Mouse (Mus musculus) liver, embryonic 15.5 days (tissue): ENCODE results near the gene Pts. TPM values are rescaled to one million over a fixed set of nuclear protein-coding genes. Genes with fewer than 3 reads are reported as not detected.

Experiments
- ATAC-seq: fragments of 200-750 bp; cut with Nextera tagmentation; 2 replicates; pipeline ENCODE4 v1.8.0; 2017; ENCODE audit warnings: moderate number of reproducible peaks, mild to moderate bottlenecking, moderate library complexity; ENCODE audit not compliant: insufficient read depth
- H3K27ac ChIP-seq: fragments of 300-500 bp; sonication (generic); replicated peaks from 2 replicates; pipeline ENCODE4 v1.5.1; 2015; ENCODE audit warnings: mild to moderate bottlenecking, inconsistent platforms
- H3K27me3 ChIP-seq: fragments of 300-500 bp; sonication (generic); 2 replicates; pipeline ENCODE4 v1.6.1; 2015; ENCODE audit warnings: mild to moderate bottlenecking, inconsistent platforms
- H3K36me3 ChIP-seq: fragments of 300-500 bp; sonication (generic); replicated peaks from 2 replicates; pipeline ENCODE4 v1.6.1; 2015; ENCODE audit warnings: moderate library complexity, mild to moderate bottlenecking, inconsistent platforms
- H3K4me1 ChIP-seq: fragments of 300-500 bp; sonication (generic); replicated peaks from 2 replicates; pipeline ENCODE4 v1.6.1; 2015; ENCODE audit warnings: inconsistent platforms
- H3K4me2 ChIP-seq: fragments of 300-500 bp; sonication (generic); 2 replicates; pipeline ENCODE4 v1.6.1; 2015; ENCODE audit warnings: moderate library complexity, mild to moderate bottlenecking, inconsistent platforms
- H3K4me3 ChIP-seq: fragments of 300-500 bp; sonication (generic); replicated peaks from 2 replicates; pipeline ENCODE4 v1.5.1; 2015; ENCODE audit warnings: mild to moderate bottlenecking, inconsistent platforms
- H3K9ac ChIP-seq: fragments of 300-500 bp; sonication (generic); 2 replicates; pipeline ENCODE4 v1.6.1; 2015; ENCODE audit warnings: moderate library complexity, mild to moderate bottlenecking, inconsistent platforms
- H3K9me3 ChIP-seq: fragments of 300-500 bp; sonication (generic); replicated peaks from 2 replicates; pipeline ENCODE4 v1.6.1; 2016; ENCODE audit warnings: inconsistent platforms
- WGBS: fragments of 180-500 bp; shearing (Covaris S2); methylation state at CpG from one replicate; pipeline ENCODE4 v1.1.7; 2015; ENCODE audit warnings: mixed read lengths; ENCODE audit not compliant: insufficient replicate concordance; 5-methylcytosine and 5-hydroxymethylcytosine counted together
- polyA plus RNA-seq: library from polyadenylated mRNA; unstranded; fragments of >200 nt; fragmentation: Nextera tagmentation; extraction: Ambion mirVana; gene quantifications from 2 replicates; pipeline ENCODE4 v1.2.1, GENCODE M21; 2015

Pts gene
- polyA plus RNA-seq, 1 experiment from 2014 or later: 36.1 TPM

DNA sequence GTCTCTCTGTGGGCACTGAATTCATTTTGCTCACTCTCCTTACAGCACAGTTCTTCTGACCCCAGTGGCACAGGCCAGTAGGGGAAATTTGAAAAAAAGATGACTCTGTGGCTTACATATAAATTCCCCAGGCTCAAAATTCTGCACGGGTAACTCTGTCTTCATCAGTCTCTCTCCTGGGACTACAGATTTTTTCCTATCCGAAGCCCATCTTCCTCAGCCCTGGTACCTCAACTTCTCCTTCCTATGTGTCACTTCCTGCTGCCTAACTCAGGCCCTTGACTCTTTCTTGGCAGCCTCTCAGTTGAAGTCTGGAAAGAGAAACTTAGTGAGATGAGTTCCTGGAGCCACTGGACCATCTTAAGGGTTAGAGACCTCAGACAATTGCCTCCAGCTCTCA lies 25.0 kb upstream of the Pts start:
- 29% methylated on average over 2 of the region's 2 CpGs for WGBS
- no peaks in the 10 kb centered on the region for H3K4me1 ChIP-seq
- no peaks in the 10 kb centered on the region for H3K9me3 ChIP-seq
- no peak overlapping the region for H3K27ac ChIP-seq
- no peak overlapping the region for H3K4me3 ChIP-seq
- H3K27me3 ChIP-seq: no peaks in the 10 kb centered on the region
- no peaks in the 10 kb centered on the region for H3K36me3 ChIP-seq
- no peak overlapping the region for H3K4me2 ChIP-seq
- no peak for ATAC-seq
- H3K9ac ChIP-seq: no peak overlapping the region

DNA sequence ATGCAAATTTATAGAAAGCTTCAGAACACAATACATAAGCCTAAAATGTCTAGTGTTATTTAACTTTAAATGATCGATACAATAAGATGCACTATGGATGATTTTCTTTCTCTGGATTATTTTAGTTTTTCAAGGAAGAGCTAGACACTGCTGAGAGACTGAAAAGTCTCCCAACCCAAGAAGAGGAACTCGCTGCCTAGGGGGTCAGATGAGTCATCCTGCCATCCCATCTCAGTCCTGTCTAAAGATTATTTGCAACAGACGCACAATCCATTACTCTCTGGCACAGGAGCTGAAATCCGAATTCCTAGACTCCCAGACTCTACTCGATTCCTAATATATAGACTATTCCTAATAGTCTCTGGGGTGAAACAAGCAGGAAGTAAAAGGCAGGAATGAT lies 23.7 kb upstream of the Pts start:
- H3K36me3 ChIP-seq: no peaks in the 10 kb centered on the region
- ATAC-seq: no peak
- no peak overlapping the region for H3K27ac ChIP-seq
- H3K27me3 ChIP-seq: no peaks in the 10 kb centered on the region
- H3K4me2 ChIP-seq: no peak overlapping the region
- WGBS: 38% methylated on average over 5 of the region's 5 CpGs
- H3K9ac ChIP-seq: no peak overlapping the region
- H3K4me1 ChIP-seq: no peaks in the 10 kb centered on the region
- H3K9me3 ChIP-seq: no peaks in the 10 kb centered on the region
- H3K4me3 ChIP-seq: no peak overlapping the region

DNA sequence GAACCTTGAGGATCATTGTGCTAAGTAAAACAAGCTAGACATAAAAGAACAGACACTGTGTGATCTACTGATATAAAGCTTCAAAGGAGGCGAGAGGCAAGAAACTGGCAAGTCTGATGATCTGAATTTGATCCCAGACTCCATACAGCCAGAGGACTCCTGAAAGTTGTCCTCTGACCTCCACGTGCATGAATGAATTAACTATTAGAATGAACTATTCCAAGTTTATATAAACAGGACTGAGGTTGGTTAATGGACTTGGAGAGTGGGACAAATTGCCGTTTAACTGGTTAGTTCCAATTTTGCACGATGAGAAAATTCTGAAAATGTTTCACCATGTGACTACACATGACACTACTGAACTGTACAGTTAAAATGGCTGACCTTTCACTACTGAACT lies 20.4 kb upstream of the Pts start:
- Histone ChIP-seq H3K27ac (no peak overlapping the region), H3K4me1 (no peaks in the 10 kb centered on the region), H3K4me3 (no peak overlapping the region), H3K9me3 (no peaks in the 10 kb centered on the region), H3K36me3 (no peaks in the 10 kb centered on the region), H3K4me2 (no peak overlapping the region), H3K9ac (no peak overlapping the region), H3K27me3 (no peaks in the 10 kb centered on the region)
- WGBS: 66% methylated on average over 4 of the region's 4 CpGs
- ATAC-seq: no peak

DNA sequence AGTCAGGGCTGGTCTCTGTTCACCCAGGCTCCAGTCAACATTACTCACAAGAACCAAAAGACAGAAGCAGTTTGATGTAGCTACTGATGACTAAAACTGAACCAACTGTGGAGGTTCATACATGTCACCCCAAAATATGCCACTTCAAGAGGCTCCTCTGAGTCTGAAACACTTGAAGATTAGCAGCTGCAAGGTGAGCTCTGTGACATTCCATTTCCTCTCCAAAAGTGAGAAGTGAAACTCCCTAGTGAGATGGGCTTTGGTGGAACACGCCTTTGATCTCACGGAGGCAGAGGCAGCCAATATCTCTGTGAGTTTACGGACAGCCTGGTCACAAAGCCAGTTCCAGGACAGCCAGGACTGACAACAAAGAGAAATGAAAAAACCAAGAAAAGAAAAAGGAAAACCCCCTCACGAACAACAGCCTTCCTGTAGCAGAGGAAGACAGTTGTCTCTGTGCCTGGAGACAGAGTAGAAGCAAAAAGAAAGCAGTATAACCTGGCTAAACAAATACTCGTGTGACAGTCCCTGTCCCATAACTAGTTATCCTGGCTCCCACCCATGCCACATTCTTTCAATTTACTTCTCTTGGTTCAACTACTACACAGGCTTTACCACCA lies 19.4 kb upstream of the Pts start:
- H3K9me3 ChIP-seq: no peaks in the 10 kb centered on the region
- no peak overlapping the region for H3K27ac ChIP-seq
- H3K27me3 ChIP-seq: no peaks in the 10 kb centered on the region
- WGBS: 21% methylated on average over 5 of the region's 5 CpGs
- H3K4me3 ChIP-seq: no peak overlapping the region
- no peak overlapping the region for H3K9ac ChIP-seq
- H3K4me1 ChIP-seq: no peaks in the 10 kb centered on the region
- no peaks in the 10 kb centered on the region for H3K36me3 ChIP-seq
- no peak overlapping the region for H3K4me2 ChIP-seq
- ATAC-seq: no peak

DNA sequence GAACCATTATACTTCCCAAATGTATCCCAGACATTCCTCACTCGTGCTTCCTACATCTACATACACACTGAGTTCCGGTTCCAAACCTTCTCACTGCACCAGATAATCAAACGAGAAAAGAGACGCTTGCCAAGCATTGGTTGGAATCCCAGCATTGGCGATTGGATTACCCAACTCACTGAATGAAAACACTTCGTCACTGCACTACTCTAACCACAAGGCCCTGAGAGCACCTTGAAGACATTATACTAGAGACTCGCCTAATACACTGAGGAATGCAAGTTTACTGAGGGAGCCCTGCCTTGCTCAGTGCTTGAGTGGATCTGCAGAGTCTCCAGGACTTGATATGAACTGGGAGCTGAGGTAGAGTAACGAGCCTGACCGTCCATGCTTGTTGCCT lies 13.9 kb upstream of the Pts start:
- Histone ChIP-seq H3K27ac (no peak overlapping the region), H3K27me3 (no peaks in the 10 kb centered on the region), H3K36me3 (no peaks in the 10 kb centered on the region), H3K9ac (no peak overlapping the region), H3K4me1 (no peaks in the 10 kb centered on the region; the same call in 1 of the 2 replicates), H3K4me2 (no peak overlapping the region), H3K4me3 (no peak overlapping the region), H3K9me3 (no peaks in the 10 kb centered on the region)
- WGBS: 60% methylated on average over 9 of the region's 9 CpGs
- no peak for ATAC-seq

DNA sequence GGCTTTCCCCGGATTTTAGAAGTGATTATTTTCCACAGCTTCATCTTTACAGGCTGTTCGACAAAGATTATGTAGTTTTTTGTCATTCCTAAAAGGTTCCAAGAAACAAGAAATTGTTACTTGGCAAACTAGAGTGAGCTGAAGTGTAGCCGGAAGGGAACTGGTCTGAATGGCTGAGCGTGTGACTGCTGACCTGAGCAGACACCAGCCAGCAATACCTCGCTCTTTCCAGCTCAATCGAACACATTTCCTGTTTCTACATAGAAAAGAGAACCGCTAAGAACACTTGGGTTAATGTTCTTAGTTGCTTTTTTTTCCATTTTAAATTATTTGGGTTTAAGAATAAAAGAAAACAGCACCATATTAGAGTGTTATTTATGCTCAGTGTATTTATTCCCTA lies 11.6 kb upstream of the Pts start:
- H3K9me3 ChIP-seq: no peaks in the 10 kb centered on the region
- H3K27ac ChIP-seq: no peak overlapping the region

DNA sequence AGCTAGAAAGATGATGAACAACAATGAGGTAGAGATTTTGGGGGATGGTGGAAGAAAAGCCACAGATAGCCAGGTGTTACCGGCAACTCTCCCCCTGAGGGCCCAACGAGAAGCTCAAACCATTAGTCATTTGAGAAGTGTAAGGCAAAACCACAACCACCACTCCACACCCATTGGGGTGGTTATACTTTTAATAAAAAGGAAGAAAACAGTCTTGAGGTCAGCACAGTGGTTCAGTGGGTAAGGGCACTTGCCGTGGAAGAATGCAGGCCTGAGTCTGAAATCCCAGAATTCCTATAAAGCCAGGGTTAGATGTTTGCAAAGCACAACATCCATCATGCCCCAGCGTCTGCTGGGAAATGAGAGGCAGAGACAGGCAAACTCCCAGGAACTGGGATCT lies 8.8 kb upstream of the Pts start:
- Histone ChIP-seq H3K4me3 (no peak overlapping the region), H3K4me1 (peaks cover 9% of the 10 kb centered on the region)

More for the DNA sequence above, 11.6 kb upstream of the Pts start:
- no peak for ATAC-seq
- H3K9ac ChIP-seq: no peak overlapping the region
- H3K4me2 ChIP-seq: no peak overlapping the region
- no peaks in the 10 kb centered on the region; the same call in 1 of the 2 replicates for H3K4me1 ChIP-seq
- no peak overlapping the region for H3K4me3 ChIP-seq
- H3K36me3 ChIP-seq: no peaks in the 10 kb centered on the region
- WGBS: 30% methylated on average over 7 of the region's 7 CpGs
- no peaks in the 10 kb centered on the region for H3K27me3 ChIP-seq

DNA sequence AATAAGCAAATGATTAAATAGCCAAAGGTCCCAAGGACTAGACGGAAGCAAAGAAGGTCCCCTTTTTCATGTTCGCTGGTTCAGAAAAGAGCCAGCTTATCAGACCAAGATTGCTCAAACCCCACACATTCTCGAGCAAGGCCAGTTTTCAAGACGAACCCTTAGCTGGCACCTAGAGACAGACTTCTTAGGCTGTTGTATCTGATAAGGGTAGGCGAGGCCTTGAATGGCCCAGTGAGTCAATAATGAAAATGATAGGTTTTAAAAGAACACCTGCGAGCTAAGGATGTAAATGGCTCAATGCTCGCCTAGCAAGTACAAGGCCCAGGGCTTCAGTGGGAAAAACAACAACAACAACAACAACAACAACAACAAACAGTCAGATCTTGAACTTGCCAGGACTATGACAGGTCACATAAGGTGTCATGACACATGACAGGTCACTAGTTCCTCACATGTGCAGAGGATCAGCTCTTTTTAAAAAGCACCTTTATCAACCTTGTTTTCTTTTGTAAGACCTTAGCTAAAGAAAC lies 8.1 kb upstream of the Pts start:
- Histone ChIP-seq H3K27ac (no peak overlapping the region), H3K9me3 (no peaks in the 10 kb centered on the region), H3K36me3 (no peaks in the 10 kb centered on the region), H3K27me3 (no peaks in the 10 kb centered on the region), H3K9ac (no peak overlapping the region), H3K4me1 (peaks cover 9% of the 10 kb centered on the region), H3K4me3 (no peak overlapping the region), H3K4me2 (no peak overlapping the region)
- ATAC-seq: no peak
- WGBS: 42% methylated on average over 7 of the region's 7 CpGs

More for the DNA sequence above, 8.8 kb upstream of the Pts start:
- no peak overlapping the region for H3K9ac ChIP-seq
- no peaks in the 10 kb centered on the region for H3K9me3 ChIP-seq
- H3K27ac ChIP-seq: no peak overlapping the region
- no peak for ATAC-seq
- H3K4me2 ChIP-seq: no peak overlapping the region
- WGBS: 25% methylated on average over 4 of the region's 4 CpGs
- no peaks in the 10 kb centered on the region for H3K27me3 ChIP-seq
- no peaks in the 10 kb centered on the region for H3K36me3 ChIP-seq

DNA sequence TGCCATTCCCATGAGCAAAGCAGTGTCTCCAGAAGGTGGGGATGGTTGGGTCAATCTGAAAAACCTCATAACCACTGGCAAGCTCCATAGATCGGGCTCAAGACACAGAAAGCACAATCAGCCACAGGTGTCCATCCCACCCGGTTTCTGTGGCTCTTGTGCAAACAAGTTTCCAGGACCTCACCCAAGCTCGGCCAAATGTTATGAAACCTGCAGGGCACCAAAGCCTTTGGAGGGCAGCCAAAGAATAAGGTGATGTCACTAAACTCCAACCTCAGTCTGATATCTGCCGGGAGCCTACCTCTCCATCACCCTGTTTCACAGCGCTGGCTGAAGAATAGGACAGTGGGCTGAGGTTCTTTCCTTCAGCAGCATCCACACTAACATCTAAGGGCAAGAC lies 7.4 kb upstream of the Pts start:
- WGBS: 58% methylated on average over 5 of the region's 5 CpGs
- no peaks in the 10 kb centered on the region for H3K9me3 ChIP-seq
- ATAC-seq: no peak

DNA sequence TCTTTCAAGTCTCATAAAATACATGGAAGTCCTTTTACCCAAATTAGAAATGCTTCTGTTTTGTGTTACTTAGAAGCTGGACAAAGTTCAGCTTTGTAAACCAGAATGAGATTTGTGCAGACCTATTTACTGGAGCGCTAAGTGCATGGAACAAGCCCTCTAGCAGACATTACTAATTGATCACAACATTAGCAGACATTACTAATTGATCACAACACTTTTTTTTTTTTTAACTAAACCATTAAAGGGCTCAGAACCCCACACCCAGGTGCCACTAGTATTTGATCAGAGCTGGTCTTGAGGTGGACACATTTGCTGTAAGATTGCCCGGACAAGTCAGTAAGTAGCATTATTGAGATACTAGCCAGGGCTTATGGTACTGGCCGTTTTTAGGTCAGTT lies 5.3 kb upstream of the Pts start:
- Histone ChIP-seq H3K36me3 (no peaks in the 10 kb centered on the region), H3K4me1 (peaks cover 9% of the 10 kb centered on the region), H3K4me2 (peak overlapping the region; percentile 37), H3K9me3 (no peaks in the 10 kb centered on the region), H3K27ac (peak overlapping the region; percentile 0; the same call in 1 of the 2 replicates), H3K9ac (no peak overlapping the region), H3K4me3 (no peak overlapping the region), H3K27me3 (no peaks in the 10 kb centered on the region)
- WGBS: 60% methylated on average over 3 of the region's 3 CpGs
- ATAC-seq: no peak

More for the DNA sequence above, 7.4 kb upstream of the Pts start:
- Histone ChIP-seq H3K36me3 (no peaks in the 10 kb centered on the region), H3K4me3 (no peak overlapping the region), H3K27ac (no peak overlapping the region), H3K27me3 (no peaks in the 10 kb centered on the region), H3K4me1 (peaks cover 9% of the 10 kb centered on the region), H3K9ac (no peak overlapping the region), H3K4me2 (no peak overlapping the region)

DNA sequence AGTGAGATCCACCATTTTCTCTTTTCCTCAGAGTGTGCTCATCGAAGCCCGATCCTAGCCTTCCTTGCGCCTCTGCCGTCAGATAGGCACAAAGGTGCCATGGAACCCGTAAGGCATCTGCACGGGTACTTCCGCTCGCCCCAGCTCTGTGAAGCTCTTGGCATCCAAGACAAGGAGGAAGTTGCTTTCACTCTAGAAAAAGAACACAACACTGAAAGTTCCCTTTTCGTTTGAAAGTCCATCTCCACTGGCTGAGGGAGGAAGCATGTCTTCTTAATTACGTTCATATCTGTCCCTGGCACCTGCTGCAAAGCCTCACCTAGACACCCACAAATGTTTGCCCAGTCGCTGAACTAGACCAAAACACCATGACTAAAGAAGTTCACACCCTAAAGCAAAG lies 4.8 kb upstream of the Pts start:
- H3K36me3 ChIP-seq: no peaks in the 10 kb centered on the region
- H3K9me3 ChIP-seq: no peaks in the 10 kb centered on the region
- no peak for ATAC-seq
- H3K4me1 ChIP-seq: peaks cover 9% of the 10 kb centered on the region; the same call in 1 of the 2 replicates
- peak overlapping the region; percentile 16; the same call in 1 of the 2 replicates for H3K4me3 ChIP-seq
- 20% methylated on average over 11 of the region's 11 CpGs for WGBS
- peak overlapping the region; percentile 0; the same call in 1 of the 2 replicates for H3K27ac ChIP-seq
- H3K4me2 ChIP-seq: peak overlapping the region; percentile 37
- no peaks in the 10 kb centered on the region for H3K27me3 ChIP-seq
- no peak overlapping the region for H3K9ac ChIP-seq

DNA sequence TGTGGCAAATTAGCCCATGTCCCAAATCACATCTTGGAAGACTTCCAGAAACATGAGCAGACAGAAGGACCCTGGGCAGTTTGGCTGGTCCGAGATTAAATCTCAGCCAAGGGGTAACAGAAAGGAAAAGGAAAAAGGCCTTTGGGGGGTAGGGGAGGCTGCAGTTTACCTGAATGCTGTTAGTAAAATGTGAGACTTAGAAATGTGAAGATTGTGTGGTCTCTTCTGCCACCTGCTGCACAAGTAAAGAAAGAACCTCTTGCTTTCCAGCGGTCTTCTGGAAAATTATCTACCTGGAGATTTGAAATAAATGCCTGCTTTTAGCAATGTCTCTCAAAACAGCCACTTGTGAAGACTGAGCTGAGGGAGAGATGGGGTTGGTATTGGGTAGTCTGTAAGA lies 2.4 kb upstream of the Pts start:
- Histone ChIP-seq H3K4me1 (peaks cover 25% of the 10 kb centered on the region), H3K27me3 (no peaks in the 10 kb centered on the region), H3K4me2 (no peak overlapping the region), H3K27ac (no peak overlapping the region), H3K4me3 (no peak overlapping the region), H3K36me3 (no peaks in the 10 kb centered on the region), H3K9me3 (no peaks in the 10 kb centered on the region), H3K9ac (no peak overlapping the region)
- WGBS: 32% methylated on average over 2 of the region's 2 CpGs
- no peak for ATAC-seq
